In the genomic region with DNA sequence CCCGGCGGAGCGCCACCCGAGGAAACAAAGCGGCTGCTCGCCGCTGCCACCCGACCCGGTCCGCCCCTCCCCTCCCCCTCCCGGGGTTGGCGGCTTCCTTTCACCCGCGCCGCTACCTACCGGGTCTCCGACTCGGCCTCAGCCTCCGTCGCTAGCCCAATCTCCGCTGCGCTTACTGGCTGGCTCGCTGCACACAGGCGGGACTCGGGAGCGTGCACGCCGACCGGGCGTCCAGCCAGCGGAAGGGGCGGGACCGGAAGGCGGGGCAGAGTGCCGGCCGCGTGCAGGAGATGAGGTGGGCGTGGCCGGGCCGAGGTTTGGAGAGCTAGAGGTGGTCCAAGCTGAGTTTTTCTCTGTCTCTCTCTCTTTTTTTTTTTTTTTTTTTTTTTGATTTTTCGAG, we compare ENCODE assay signal across 8 mouse cellular contexts. TPM values are rescaled to one million over a fixed set of nuclear protein-coding genes. Genes with fewer than 3 reads are reported as not detected.
DNase-seq lines count a peak whose midpoint lies in the region; ATAC-seq and TF ChIP-seq lines count a peak whose summit lies in the region.

No protein-coding gene starts in this region.

- peaks cover 7% of the 10 kb centered on the region for H3K4me1 ChIP-seq in hindbrain, postnatal 0 days (ENCODE audit: insufficient read depth, low read length)

- no peaks in the 10 kb centered on the region for H3K27me3 ChIP-seq in hindbrain, postnatal 0 days (ENCODE audit: insufficient read depth, low read length)

- H3K9ac ChIP-seq in hindbrain, postnatal 0 days (replicated peaks; ENCODE audit: low read length), result peak overlapping the region; percentile 73

- H3K27ac ChIP-seq in hindbrain, postnatal 0 days, result peak overlapping the region; percentile 89
- H3K27ac ChIP-seq in left cerebral cortex, adult 2 months, result peak overlapping the region; percentile 90

- no peak for TF ChIP-seq CTCF in hindbrain, postnatal 0 days (IDR thresholded peaks at IDR 0.05; ENCODE audit: low read depth)
- TF ChIP-seq CTCF in left cerebral cortex, adult 2 months (IDR thresholded peaks at IDR 0.05), result no peak

- under 1% methylated on average over 38 of the region's 41 CpGs for WGBS in hindbrain, postnatal 0 days

- intact Hi-C loops in left cerebral cortex, adult 2 months (cut with DNase I), result loop anchor here (1.0 kb wide), 1 partner anchor 11 kb away; the partner anchor contains the start of genes Dcakd and Nmt1

- no peaks in the 10 kb centered on the region for H3K36me3 ChIP-seq in hindbrain, postnatal 0 days (ENCODE audit: insufficient read depth, low read length)

- no peaks in the 10 kb centered on the region for H3K9me3 ChIP-seq in hindbrain, postnatal 0 days (ENCODE audit: low read length)

- peak; percentile 98 for ATAC-seq in hindbrain, postnatal 0 days
- peak; percentile 100 for ATAC-seq in megakaryocyte, adult 5-6 weeks (ENCODE audit: poor library complexity, severe bottlenecking)

- peak overlapping the region; percentile 65 for H3K4me3 ChIP-seq in hindbrain, postnatal 0 days (ENCODE audit: low read length)
- H3K4me3 ChIP-seq in left cerebral cortex, adult 2 months, result peak overlapping the region; percentile 88

- H3K4me2 ChIP-seq in hindbrain, postnatal 0 days (ENCODE audit: low read depth, low read length), result peak overlapping the region; percentile 67

- DNase-seq in T-cell, adult 2 months (ENCODE audit: low spot score), result peak; percentile 92
- DNase-seq in cerebellum, postnatal 36 days, result peak; percentile 97 to 99
- peak; percentile 98 for DNase-seq in gastrocnemius, adult 18-20 months (ENCODE audit: low spot score)
- peak; percentile 98 for DNase-seq in hindbrain, postnatal 0 days (ENCODE audit: low spot score)
- peak; percentile 96 to 99 for DNase-seq in left cerebral cortex, adult 2 months (ENCODE audit: extremely low spot score in 1 of 2, low spot score in 2 of 2)
- peak; percentile 95 to 97 for DNase-seq in right cerebral cortex, adult 2 months (ENCODE audit: low spot score in 2 of 2)
- DNase-seq in urinary bladder, postnatal 14 days (ENCODE audit: low spot score), result peak; percentile 99

RNA-seq across cellular contexts. Expression of gene Nmt1, which starts 11.1 kb away (rescaled TPM):
- total RNA-seq in gastrocnemius, adult 18-20 months (2021), result 10 to 100 TPM; 48.5 to 48.7 TPM
- total RNA-seq in hindbrain, postnatal 0 days (2014; rRNA removed), result 61.0 and 71.5 TPM in 2 replicates
- 39.8 and 45.3 TPM in 2 replicates for polyA plus RNA-seq in hindbrain, postnatal 0 days (2015; fragmentation: Nextera tagmentation; extraction: Ambion mirVana)
- total RNA-seq in left cerebral cortex, adult 2 months (2021), result 100 to 1,000 TPM; 117 to 130 TPM
- 41.5 and 41.7 TPM in 2 replicates for total RNA-seq in megakaryocyte, adult 5-6 weeks (2015)
- 35.0 and 40.9 TPM in 2 replicates for total RNA-seq in megakaryocyte, adult 5-6 weeks (2017)

RNA-seq across cellular contexts. Expression of gene Dcakd, which starts 11.2 kb away (rescaled TPM):
- 10 to 100 TPM; 15.2 to 20.3 TPM for total RNA-seq in gastrocnemius, adult 18-20 months (2021)
- total RNA-seq in hindbrain, postnatal 0 days (2014; rRNA removed), result 176 and 187 TPM in 2 replicates
- 138 and 149 TPM in 2 replicates for polyA plus RNA-seq in hindbrain, postnatal 0 days (2015; fragmentation: Nextera tagmentation; extraction: Ambion mirVana)
- total RNA-seq in left cerebral cortex, adult 2 months (2021), result 10 to 100 TPM; 48.3 to 50.9 TPM
- total RNA-seq in megakaryocyte, adult 5-6 weeks (2015), result 20.5 and 20.7 TPM in 2 replicates
- total RNA-seq in megakaryocyte, adult 5-6 weeks (2017), result 6.8 and 9.3 TPM in 2 replicates

Comparison
In these comparisons a context has a peak if more than half of its experiments do, and no peak if none do; other contexts are left out.
1. Peak in every context shown above with its lines: DNase-seq, ATAC-seq, H3K4me3 ChIP-seq and H3K27ac ChIP-seq.